Mouse (Mus musculus) kidney, embryonic 16.5 days (tissue): ENCODE data around the gene Tmem132c. TPM values are rescaled to one million over a fixed set of nuclear protein-coding genes. Genes with fewer than 3 reads are reported as not detected.

Experiments
- ATAC-seq: fragments of 200-750 bp; cut with Nextera tagmentation; 2 replicates; pipeline ENCODE4 v1.8.0; 2017; ENCODE audit warnings: moderate TSS enrichment; ENCODE audit not compliant: low FRiP score, low TSS enrichment
- H3K27ac ChIP-seq: fragments of 300-500 bp; sonication (generic); 2 replicates; pipeline ENCODE4 v1.5.1; 2014; ENCODE audit warnings: low read length
- H3K27me3 ChIP-seq: fragments of 300-500 bp; sonication (generic); 2 replicates; pipeline ENCODE4 v1.6.1; 2014; ENCODE audit warnings: low read length, control low read depth, mixed read lengths; ENCODE audit not compliant: insufficient read depth
- H3K36me3 ChIP-seq: fragments of 300-500 bp; sonication (generic); 2 replicates; pipeline ENCODE4 v1.6.1; 2014; ENCODE audit warnings: low read length, control low read depth, mixed read lengths; ENCODE audit not compliant: insufficient read depth
- H3K4me1 ChIP-seq: fragments of 300-500 bp; sonication (generic); 2 replicates; pipeline ENCODE4 v1.6.1; 2014; ENCODE audit warnings: low read length, control low read depth, mixed read lengths; ENCODE audit not compliant: insufficient read depth
- H3K4me2 ChIP-seq: fragments of 300-500 bp; sonication (generic); replicated peaks from 2 replicates; pipeline ENCODE4 v1.6.1; 2014; ENCODE audit warnings: low read depth, low read length
- H3K4me3 ChIP-seq: fragments of 300-500 bp; sonication (generic); 2 replicates; pipeline ENCODE4 v1.5.1; 2014; ENCODE audit warnings: mild to moderate bottlenecking, low read length
- H3K9ac ChIP-seq: fragments of 300-500 bp; sonication (generic); replicated peaks from 2 replicates; pipeline ENCODE4 v1.6.1; 2014; ENCODE audit warnings: low read length
- H3K9me3 ChIP-seq: fragments of 300-500 bp; sonication (generic); 2 replicates; pipeline ENCODE4 v1.6.1; 2016; ENCODE audit warnings: low read length, control low read depth
- WGBS: fragments of 180-500 bp; shearing (Covaris S2); extraction: QIAGEN DNeasy Blood & Tissue Kit; methylation state at CpG from one replicate; pipeline ENCODE4 v1.1.7; 2014; 5-methylcytosine and 5-hydroxymethylcytosine counted together
- polyA plus RNA-seq: library from polyadenylated mRNA; unstranded; fragments of >200 nt; fragmentation: Nextera tagmentation; extraction: Ambion mirVana; gene quantifications from 2 replicates; pipeline ENCODE4 v1.2.1, GENCODE M21; 2015

Tmem132c gene
- polyA plus RNA-seq, 1 experiment from 2014 or later: 1.5 TPM

GRCm38 (mm10) chr5:127239706-127240105, 1.9 kb upstream of the Tmem132c start:
- Histone ChIP-seq H3K27me3 (peaks cover 78% of the 10 kb centered on the region), H3K4me3 (no peak overlapping the region), H3K27ac (no peak overlapping the region), H3K4me2 (no peak overlapping the region), H3K9ac (no peak overlapping the region), H3K36me3 (no peaks in the 10 kb centered on the region), H3K4me1 (peaks cover 21% of the 10 kb centered on the region), H3K9me3 (no peaks in the 10 kb centered on the region; the same call in 1 of the 2 replicates)
- no peak for ATAC-seq
- 45% methylated on average over 7 of the region's 7 CpGs for WGBS

GRCm38 (mm10) chr5:127240646-127241045, 962 bp upstream of the Tmem132c start:
- H3K4me3 ChIP-seq: no peak overlapping the region; the same call in 1 of the 2 replicates
- WGBS: 19% methylated on average over 4 of the region's 4 CpGs
- H3K4me2 ChIP-seq: no peak overlapping the region
- H3K4me1 ChIP-seq: peaks cover 18% of the 10 kb centered on the region
- no peaks in the 10 kb centered on the region for H3K36me3 ChIP-seq
- no peaks in the 10 kb centered on the region; the same call in 1 of the 2 replicates for H3K9me3 ChIP-seq
- no peak for ATAC-seq
- H3K27ac ChIP-seq: no peak overlapping the region
- peaks cover 83% of the 10 kb centered on the region for H3K27me3 ChIP-seq
- no peak overlapping the region for H3K9ac ChIP-seq

- peak overlapping the region; percentile 51 for H3K9ac ChIP-seq
- H3K9me3 ChIP-seq: no peaks in the 10 kb centered on the region; the same call in 1 of the 2 replicates
- peak; percentile 83 for ATAC-seq
- H3K27me3 ChIP-seq: peaks cover 70% of the 10 kb centered on the region
- no peak overlapping the region for H3K27ac ChIP-seq
- H3K4me2 ChIP-seq: peak overlapping the region; percentile 87
- H3K4me3 ChIP-seq: peak overlapping the region; percentile 62
- under 1% methylated on average over 71 of the region's 73 CpGs for WGBS
- H3K4me1 ChIP-seq: peaks cover 15% of the 10 kb centered on the region
- no peaks in the 10 kb centered on the region for H3K36me3 ChIP-seq
Measured at GRCm38 (mm10) chr5:127241925-127242762, 536 bp downstream of the Tmem132c start.

- peak overlapping the region; percentile 87 for H3K4me2 ChIP-seq
- peak overlapping the region; percentile 62 for H3K4me3 ChIP-seq
- WGBS: under 1% methylated on average over 13 of the region's 13 CpGs
- H3K9me3 ChIP-seq: no peaks in the 10 kb centered on the region; the same call in 1 of the 2 replicates
- H3K27me3 ChIP-seq: peaks cover 68% of the 10 kb centered on the region
- ATAC-seq: no peak
- H3K27ac ChIP-seq: no peak overlapping the region
- no peaks in the 10 kb centered on the region for H3K36me3 ChIP-seq
- H3K4me1 ChIP-seq: peaks cover 15% of the 10 kb centered on the region
- peak overlapping the region; percentile 15; the same call in 1 of the 2 replicates for H3K9ac ChIP-seq
Measured at GRCm38 (mm10) chr5:127242763-127243160, 1.2 kb downstream of the Tmem132c start.

GRCm38 (mm10) chr5:127243209-127243608, 1.6 kb downstream of the Tmem132c start:
- WGBS: under 1% methylated on average over 16 of the region's 16 CpGs
- peaks cover 66% of the 10 kb centered on the region for H3K27me3 ChIP-seq
- H3K27ac ChIP-seq: no peak overlapping the region
- no peak overlapping the region for H3K9ac ChIP-seq
- peaks cover 15% of the 10 kb centered on the region for H3K4me1 ChIP-seq
- ATAC-seq: no peak
- peak overlapping the region; percentile 62 for H3K4me3 ChIP-seq
- H3K4me2 ChIP-seq: peak overlapping the region; percentile 87
- H3K36me3 ChIP-seq: no peaks in the 10 kb centered on the region
- H3K9me3 ChIP-seq: no peaks in the 10 kb centered on the region; the same call in 1 of the 2 replicates

- H3K4me3 ChIP-seq: peak overlapping the region; percentile 62
- no peaks in the 10 kb centered on the region for H3K36me3 ChIP-seq
- H3K9ac ChIP-seq: no peak overlapping the region
- H3K9me3 ChIP-seq: no peaks in the 10 kb centered on the region; the same call in 1 of the 2 replicates
- 8% methylated on average over 13 of the region's 13 CpGs for WGBS
- H3K27ac ChIP-seq: no peak overlapping the region
- peak overlapping the region; percentile 87 for H3K4me2 ChIP-seq
- no peak for ATAC-seq
- peaks cover 15% of the 10 kb centered on the region for H3K4me1 ChIP-seq
- H3K27me3 ChIP-seq: peaks cover 62% of the 10 kb centered on the region
Measured at GRCm38 (mm10) chr5:127243611-127244010, 2.0 kb downstream of the Tmem132c start.

- H3K9me3 ChIP-seq: peaks cover 5% of the 10 kb centered on the region; the same call in 1 of the 2 replicates
- no peaks in the 10 kb centered on the region for H3K4me1 ChIP-seq
- no peaks in the 10 kb centered on the region for H3K36me3 ChIP-seq
- no peak overlapping the region for H3K27ac ChIP-seq
- no peak overlapping the region for H3K4me3 ChIP-seq
- no peak overlapping the region for H3K9ac ChIP-seq
- 56% methylated on average over 2 of the region's 2 CpGs for WGBS
- no peak for ATAC-seq
- H3K4me2 ChIP-seq: no peak overlapping the region
- H3K27me3 ChIP-seq: no peaks in the 10 kb centered on the region
Measured at GRCm38 (mm10) chr5:127253263-127253662, 11.7 kb downstream of the Tmem132c start.

GRCm38 (mm10) chr5:127256947-127257610, 15.5 kb downstream of the Tmem132c start:
- WGBS: 63% methylated on average over 11 of the region's 11 CpGs
- ATAC-seq: no peak
- no peak overlapping the region for H3K27ac ChIP-seq

GRCm38 (mm10) chr5:127262136-127262535, 20.5 kb downstream of the Tmem132c start:
- no peaks in the 10 kb centered on the region for H3K4me1 ChIP-seq
- H3K27ac ChIP-seq: no peak overlapping the region
- H3K9ac ChIP-seq: no peak overlapping the region
- H3K4me3 ChIP-seq: no peak overlapping the region
- H3K36me3 ChIP-seq: no peaks in the 10 kb centered on the region
- no peaks in the 10 kb centered on the region for H3K27me3 ChIP-seq
- no peaks in the 10 kb centered on the region for H3K9me3 ChIP-seq
- WGBS: 87% methylated on average over 5 of the region's 5 CpGs
- no peak for ATAC-seq
- no peak overlapping the region for H3K4me2 ChIP-seq

More at GRCm38 (mm10) chr5:127256947-127257610, 15.5 kb downstream of the Tmem132c start:
- Histone ChIP-seq H3K27me3 (no peaks in the 10 kb centered on the region), H3K4me1 (no peaks in the 10 kb centered on the region), H3K4me2 (no peak overlapping the region), H3K4me3 (no peak overlapping the region), H3K9ac (no peak overlapping the region), H3K36me3 (no peaks in the 10 kb centered on the region), H3K9me3 (peaks cover 5% of the 10 kb centered on the region; the same call in 1 of the 2 replicates)
